Mouse (Mus musculus) MEL (cell line): ENCODE data around the gene Spout1.

ENCODE experiments used
- CTCF ChIP-seq, 3 experiments: IDR thresholded peaks in 2 of 3; conservative IDR thresholded peaks in 1 of 3; 2 replicates each; pipeline ENCODE4 v1.5.1; 2011 to 2012; ENCODE audit warnings: low read length in 3 of 3, low read depth in 2 of 3, mild to moderate bottlenecking in 2 of 3, improper control_type of control experiment in 1 of 3, inconsistent platforms in 1 of 3, mixed read lengths in 1 of 3, moderate library complexity in 1 of 3; ENCODE audit not compliant: control insufficient read depth in 1 of 3, insufficient read depth in 1 of 3, poor library complexity in 1 of 3, severe bottlenecking in 1 of 3
- E2F4 ChIP-seq: IDR thresholded peaks from 2 replicates; pipeline ENCODE4 v1.6.1; 2011; ENCODE audit warnings: low read depth, low read length, improper control_type of control experiment, borderline replicate concordance
- EP300 ChIP-seq, 2 experiments: IDR thresholded peaks; 2 replicates each; pipeline ENCODE4 v1.6.1; 2011; ENCODE audit warnings: improper control_type of control experiment in 2 of 2, low read length in 2 of 2, low read depth in 1 of 2, mild to moderate bottlenecking in 1 of 2
- ETS1 ChIP-seq: IDR thresholded peaks from 2 replicates; pipeline ENCODE4 v1.6.1; 2012; ENCODE audit warnings: low read depth, mild to moderate bottlenecking, inconsistent platforms, low read length, improper control_type of control experiment, moderate library complexity
- HCFC1 ChIP-seq: IDR thresholded peaks from 2 replicates; pipeline ENCODE4 v1.6.1; 2012; ENCODE audit warnings: low read depth, mild to moderate bottlenecking, inconsistent platforms, low read length, improper control_type of control experiment, moderate library complexity
- JUND ChIP-seq: IDR thresholded peaks from 2 replicates; pipeline ENCODE4 v1.6.1; 2011; ENCODE audit warnings: low read depth, mild to moderate bottlenecking, improper control_type of control experiment, low read length
- KAT2A ChIP-seq: conservative IDR thresholded peaks from 2 replicates; pipeline ENCODE4 v1.6.1; 2012; ENCODE audit warnings: low read depth, low read length, improper control_type of control experiment, inconsistent platforms
- MAX ChIP-seq: IDR thresholded peaks from 2 replicates; pipeline ENCODE4 v1.6.1; 2011; ENCODE audit warnings: low read length, improper control_type of control experiment
- POLR2A ChIP-seq, 2 experiments: IDR thresholded peaks; 2 replicates each; pipeline ENCODE4 v1.6.1; 2011 to 2012; ENCODE audit warnings: low read length in 2 of 2, mild to moderate bottlenecking in 2 of 2, control low read depth in 1 of 2, improper control_type of control experiment in 1 of 2, low read depth in 1 of 2, moderate library complexity in 1 of 2; ENCODE audit not compliant: control insufficient read depth in 1 of 2, insufficient read depth in 1 of 2, poor library complexity in 1 of 2
- RAD21 ChIP-seq: IDR thresholded peaks from 2 replicates; pipeline ENCODE4 v1.6.1; 2011; ENCODE audit warnings: mild to moderate bottlenecking, low read depth, low read length, improper control_type of control experiment
- TCF12 ChIP-seq: IDR thresholded peaks from 2 replicates; pipeline ENCODE4 v1.6.1; 2014; ENCODE audit warnings: low read depth, mild to moderate bottlenecking, inconsistent platforms, low read length, improper control_type of control experiment, moderate library complexity
- UBTF ChIP-seq: IDR thresholded peaks from 2 replicates; pipeline ENCODE4 v1.6.1; 2012; ENCODE audit warnings: low read depth, mild to moderate bottlenecking, inconsistent platforms, low read length, improper control_type of control experiment, moderate library complexity, borderline replicate concordance; ENCODE audit not compliant: insufficient read depth
- USF1 ChIP-seq: IDR thresholded peaks from 2 replicates; pipeline ENCODE4 v1.6.1; 2014; ENCODE audit warnings: low read depth, mild to moderate bottlenecking, inconsistent platforms, low read length, improper control_type of control experiment, moderate library complexity

DNA sequence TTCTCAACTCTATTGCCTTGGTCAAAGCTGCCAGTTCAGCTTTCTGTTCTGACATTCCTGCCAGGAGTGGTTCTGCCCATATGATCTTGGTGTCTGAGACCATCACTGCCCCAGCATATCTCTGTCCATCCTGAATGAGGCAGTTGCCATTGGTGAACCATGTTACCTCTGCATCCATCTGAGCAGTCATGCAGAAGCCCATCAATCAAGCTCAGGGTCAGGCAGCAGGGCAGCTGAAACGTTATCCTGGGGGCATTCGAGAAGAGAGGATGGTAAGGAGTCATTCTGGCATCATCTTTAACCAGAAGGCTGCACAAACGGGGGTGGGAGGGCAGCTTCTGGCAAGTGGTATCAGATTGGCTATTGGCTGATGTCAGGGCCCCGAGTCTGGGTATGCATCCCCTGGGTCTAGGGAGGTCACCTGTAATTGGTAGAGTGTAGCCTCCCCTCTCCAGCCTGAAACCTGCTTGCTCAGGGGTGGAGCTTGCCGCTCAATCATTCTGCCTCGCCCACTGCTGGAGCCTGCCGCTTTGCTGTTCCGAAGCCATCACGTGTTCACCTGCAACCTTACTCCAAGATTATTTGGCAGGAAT, 13.8 kb downstream of the Spout1 start:
- TF ChIP-seq POLR2A (IDR thresholded peaks at IDR 0.05; ENCODE audit: control insufficient read depth in 1 of 2, insufficient read depth in 1 of 2, low read depth in 1 of 2, low read length in 2 of 2, poor library complexity in 1 of 2) = no peak
- TF ChIP-seq ETS1 = no peak
- no peak for TF ChIP-seq E2F4
- TF ChIP-seq UBTF = no peak
- TF ChIP-seq EP300 (IDR thresholded peaks at IDR 0.05; ENCODE audit: low read depth in 1 of 2, low read length in 2 of 2) = no peak
- TF ChIP-seq USF1 = no peak
- no peak for TF ChIP-seq RAD21
- TF ChIP-seq JUND = no peak
- no peak for TF ChIP-seq CTCF (IDR thresholded peaks at IDR 0.05 in 2 of 3, conservative IDR thresholded peaks at IDR 0.05 in 1 of 3; ENCODE audit: control insufficient read depth in 1 of 3, insufficient read depth in 1 of 3, low read depth in 2 of 3, low read length in 3 of 3, poor library complexity in 1 of 3, severe bottlenecking in 1 of 3)
- TF ChIP-seq KAT2A = no peak
- no peak for TF ChIP-seq HCFC1
- no peak for TF ChIP-seq TCF12
- no peak for TF ChIP-seq MAX
